Mouse (Mus musculus): ENCODE results near the gene Slc12a8.

GRCm38 (mm10) chr16:33687724-33688123 lies 170.6 kb downstream of the Slc12a8 start:
- TF ChIP-seq CTCF (IDR thresholded peaks at IDR 0.05; ENCODE audit: low read depth) (no peak), EP300 (optimal IDR thresholded peaks at IDR 0.05) (no peak)
